Mouse (Mus musculus) thymus, adult 2 months (tissue): ENCODE results near the gene Mas1.

Source experiments
- CTCF ChIP-seq: fragments of 200-500 bp; IDR thresholded peaks from 2 replicates; pipeline ENCODE4 v1.5.1; 2012; ENCODE audit warnings: mild to moderate bottlenecking, control low read depth, low read length, moderate library complexity, borderline replicate concordance; ENCODE audit not compliant: control insufficient read depth, poor library complexity, insufficient read depth; ENCODE audit errors: extremely low read depth
- POLR2A ChIP-seq: fragments of 200-500 bp; IDR thresholded peaks from 2 replicates; pipeline ENCODE4 v1.6.1; 2012; ENCODE audit warnings: mild to moderate bottlenecking, low read length, control low read depth, moderate library complexity; ENCODE audit not compliant: control insufficient read depth, poor library complexity, insufficient read depth; ENCODE audit errors: extremely low read depth

GRCm38 (mm10) chr17:12886620-12887019 is 18.7 kb upstream of the Mas1 start:
- no peak for TF ChIP-seq CTCF
- no peak for TF ChIP-seq POLR2A
